Mouse (Mus musculus) heart, adult 11 months (tissue): ENCODE measurements around the gene Psapl1.

Experiments
- DNase-seq: peaks from one replicate; pipeline ENCODE4 v3.0.0; 2022

Psapl1 gene

DNA sequence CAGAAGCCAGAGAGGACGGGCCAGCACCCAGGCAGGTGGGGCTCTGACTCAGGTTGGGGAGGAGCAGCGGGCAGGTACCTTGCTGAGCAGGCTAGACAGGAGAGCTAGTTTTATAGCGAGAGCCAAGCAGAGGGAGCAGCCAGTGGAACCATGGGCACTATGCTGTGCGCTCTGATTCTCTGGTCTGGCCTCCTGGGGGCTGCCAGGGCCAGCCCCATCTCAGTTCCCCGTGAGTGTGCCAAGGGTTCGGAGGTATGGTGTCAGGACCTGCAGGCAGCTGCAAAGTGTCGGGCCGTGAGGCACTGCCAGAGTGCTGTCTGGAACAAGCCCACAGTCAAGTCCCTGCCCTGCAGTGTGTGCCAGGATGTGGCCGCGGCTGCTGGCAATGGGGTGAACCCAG, at the start of gene Psapl1:
Gene Psapl1 (plus strand): TSS at position 106 of the 400 bp plus-strand sequence.
- DNase-seq = peak; percentile 92

DNA sequence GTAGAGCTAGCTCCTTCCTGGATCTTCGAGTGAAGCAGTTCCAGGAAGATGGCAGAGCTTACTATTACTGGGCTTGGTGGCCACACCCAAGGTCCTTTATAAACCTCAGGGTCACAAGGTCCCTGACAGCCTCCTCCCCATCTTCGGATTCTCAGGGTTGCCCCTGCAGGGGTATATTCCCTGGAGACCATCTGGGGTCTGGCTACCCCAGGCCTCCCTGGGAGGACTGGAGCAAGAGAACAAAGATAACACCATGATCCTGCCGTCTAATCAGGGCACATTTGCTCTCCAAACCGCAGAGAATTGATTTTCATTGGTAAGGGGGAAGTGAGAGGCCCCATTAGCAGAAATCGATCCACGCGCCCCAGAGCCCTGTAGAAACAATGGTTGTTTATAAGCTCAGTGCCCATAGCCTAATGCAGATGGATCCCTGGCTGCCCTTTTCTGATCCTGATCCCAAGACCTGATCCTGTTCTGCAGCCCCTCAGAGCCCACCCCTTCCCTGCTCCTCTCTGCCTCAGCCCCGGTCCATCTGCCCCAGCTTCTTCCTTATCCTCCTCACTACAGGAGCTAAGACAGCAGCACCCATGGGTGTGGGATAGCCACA, 48.8 kb upstream of the Psapl1 start:
- no peak for DNase-seq

DNA sequence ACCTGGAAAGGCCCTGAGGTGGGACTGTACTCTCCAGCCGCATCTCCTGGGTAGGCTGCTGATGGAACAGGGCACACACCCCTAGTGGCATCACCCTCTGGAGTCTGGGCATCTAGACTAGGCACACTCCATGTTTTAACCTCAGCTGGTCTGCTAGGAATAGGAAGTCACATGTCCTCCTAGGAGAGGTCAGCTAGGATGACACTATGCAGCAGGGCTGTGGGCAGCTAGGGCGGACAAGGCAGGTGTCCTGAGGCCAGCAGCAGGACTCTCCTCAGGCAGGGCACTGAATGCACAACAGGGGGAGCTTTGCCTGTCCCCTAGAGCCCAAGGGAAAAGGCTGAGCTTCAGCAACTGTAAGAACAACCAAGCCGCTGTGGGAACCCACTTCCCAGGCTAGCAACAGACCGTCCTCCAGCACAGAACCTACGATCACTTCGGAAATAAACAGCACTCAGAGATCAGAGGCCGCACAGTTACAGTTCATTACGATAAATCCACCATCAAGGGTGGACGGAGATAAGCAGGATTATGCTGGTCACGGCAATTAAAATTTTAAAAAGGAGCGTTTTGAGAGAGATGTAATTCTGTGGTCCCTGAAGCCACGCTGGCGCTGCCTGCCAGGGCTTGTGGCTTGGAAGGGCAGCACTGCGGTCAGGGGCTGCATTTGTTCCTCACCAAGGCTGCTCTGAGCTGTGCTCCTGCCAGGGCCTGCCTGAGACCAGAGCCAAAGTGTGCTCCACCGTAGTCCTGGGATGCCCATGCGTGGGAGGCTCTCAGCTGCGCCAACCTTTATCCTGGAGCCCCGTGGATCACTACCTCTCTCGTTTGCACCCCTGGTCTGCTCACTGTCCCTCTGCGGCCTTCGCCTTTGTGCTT, 38.2 kb upstream of the Psapl1 start:
- DNase-seq = no peak

DNA sequence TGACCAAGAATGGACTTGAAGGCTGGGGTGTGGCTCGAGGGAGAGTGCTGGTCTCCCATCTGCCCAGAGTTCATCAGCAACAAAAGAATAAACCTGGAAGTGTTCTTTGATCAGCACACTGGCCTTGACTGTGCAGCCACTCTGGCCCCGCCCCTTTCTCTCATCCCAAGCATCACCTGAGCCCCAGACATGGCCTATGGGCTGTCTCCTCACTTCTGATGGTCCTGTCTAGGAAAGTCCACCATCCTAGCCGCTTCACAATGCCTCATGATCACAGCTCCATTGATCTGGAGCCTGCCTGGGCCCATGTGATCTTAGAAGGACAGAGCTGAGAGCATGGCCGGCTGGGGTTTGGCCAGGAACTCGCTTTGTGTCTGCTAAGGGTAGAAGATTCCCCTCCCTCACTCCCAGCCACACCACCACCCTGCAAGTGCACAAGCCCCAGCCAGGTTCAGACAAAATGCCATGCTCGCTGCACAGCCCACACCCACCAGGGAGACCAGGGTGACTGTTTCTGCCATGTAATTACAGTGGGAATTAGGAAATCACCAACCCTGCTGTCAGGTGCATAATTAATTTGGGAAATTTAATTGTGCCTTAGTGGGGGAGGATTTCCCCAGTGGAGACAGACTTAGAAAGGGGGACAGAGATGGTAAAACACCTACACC, 37.3 kb upstream of the Psapl1 start:
- DNase-seq = no peak

DNA sequence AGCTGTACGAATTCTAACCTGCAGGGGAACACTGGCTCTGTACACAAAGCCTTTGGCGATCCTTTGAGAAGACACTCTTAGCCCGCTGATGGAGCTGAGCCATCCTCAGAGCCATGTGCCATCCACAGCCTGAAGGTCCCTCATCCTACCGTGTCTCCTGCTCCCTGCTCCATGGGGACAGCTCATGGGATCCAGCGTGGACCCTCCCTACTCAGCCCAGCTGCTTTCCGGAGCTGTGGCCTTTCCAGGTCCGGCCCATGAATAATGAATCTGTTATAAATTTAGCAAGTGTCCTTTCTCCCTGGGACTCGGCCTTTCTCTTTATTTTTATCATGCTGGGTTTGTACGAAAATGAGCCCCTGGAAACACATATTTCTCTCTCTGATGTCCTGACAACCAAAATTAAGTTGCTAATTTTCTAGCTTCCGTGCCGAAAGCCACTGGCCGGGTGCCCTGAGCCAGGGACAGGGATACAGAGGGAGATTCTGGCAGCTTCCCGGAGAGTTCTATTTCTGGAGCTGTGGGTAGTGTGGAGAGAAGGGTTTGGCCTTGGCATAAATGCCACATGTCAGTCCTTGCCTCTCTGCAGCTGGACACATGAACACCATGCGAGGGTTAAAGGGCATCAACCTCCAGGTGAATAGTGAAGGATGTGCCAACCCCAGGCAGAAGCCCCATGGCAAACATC, 34.7 kb upstream of the Psapl1 start:
- peak; percentile 96 for DNase-seq

DNA sequence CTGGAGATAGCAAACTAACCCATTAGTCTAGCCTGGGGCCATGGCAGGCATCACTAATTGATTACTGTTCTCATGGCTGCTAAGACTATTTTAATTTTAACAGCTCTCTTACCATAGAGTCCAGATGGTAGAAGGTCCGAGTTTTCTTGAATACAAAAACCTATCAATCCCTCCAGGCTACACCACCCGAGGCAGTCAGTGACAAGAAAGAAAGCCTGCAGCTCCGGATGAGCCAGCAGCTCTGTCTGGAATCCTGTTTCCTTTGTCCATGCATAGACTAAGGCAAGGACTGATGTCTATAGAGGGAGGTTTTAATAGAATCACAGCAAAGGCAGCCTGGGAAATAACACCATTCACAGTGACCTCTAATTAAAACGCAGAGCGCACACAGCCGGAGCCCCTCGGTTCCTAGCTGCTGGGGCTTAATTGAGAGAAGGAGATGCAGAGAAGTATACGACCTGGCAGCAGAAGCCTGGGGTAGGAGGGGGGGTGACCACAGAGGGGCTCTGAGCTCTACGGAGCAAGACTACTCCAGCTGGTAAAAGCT, 29.2 kb upstream of the Psapl1 start:
- no peak for DNase-seq

DNA sequence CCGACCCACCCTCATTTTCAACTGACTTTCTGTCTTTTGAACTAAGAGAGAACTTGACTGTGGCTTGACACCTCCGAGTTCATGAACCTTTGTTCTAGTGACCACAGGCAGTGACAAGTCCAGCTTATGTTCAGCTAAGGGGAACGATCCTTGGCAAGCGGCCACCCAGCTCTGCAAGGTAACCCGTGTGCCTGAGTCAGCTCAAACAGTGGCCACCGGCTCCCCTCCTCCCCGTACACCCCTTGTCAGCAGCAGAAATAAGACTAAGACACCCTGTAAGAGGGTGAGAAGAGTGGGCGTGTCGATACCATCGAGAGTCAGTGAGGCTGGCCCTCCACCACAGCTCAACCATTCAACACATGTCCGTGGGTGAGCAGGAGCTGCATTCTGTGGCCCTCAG, 27.4 kb upstream of the Psapl1 start:
- no peak for DNase-seq

DNA sequence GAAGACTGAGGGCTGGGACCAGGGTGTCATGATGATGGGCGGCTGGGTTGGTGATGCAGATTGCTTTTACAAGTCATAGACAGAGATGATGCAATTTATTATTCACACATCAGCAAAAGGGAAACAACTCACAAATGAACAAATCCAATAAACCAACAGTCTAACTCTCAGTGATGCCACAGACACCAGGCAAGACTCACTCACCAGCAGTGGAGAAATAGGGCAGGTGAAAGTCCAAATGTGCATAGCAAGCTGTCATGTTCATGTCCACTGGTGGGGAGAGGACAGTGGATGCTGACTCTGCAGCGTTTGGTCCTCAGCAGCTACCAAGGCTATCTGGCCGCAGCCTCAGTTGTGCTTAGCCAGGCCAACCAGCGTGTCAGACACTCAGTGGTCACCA, 26.9 kb upstream of the Psapl1 start:
- DNase-seq = no peak

DNA sequence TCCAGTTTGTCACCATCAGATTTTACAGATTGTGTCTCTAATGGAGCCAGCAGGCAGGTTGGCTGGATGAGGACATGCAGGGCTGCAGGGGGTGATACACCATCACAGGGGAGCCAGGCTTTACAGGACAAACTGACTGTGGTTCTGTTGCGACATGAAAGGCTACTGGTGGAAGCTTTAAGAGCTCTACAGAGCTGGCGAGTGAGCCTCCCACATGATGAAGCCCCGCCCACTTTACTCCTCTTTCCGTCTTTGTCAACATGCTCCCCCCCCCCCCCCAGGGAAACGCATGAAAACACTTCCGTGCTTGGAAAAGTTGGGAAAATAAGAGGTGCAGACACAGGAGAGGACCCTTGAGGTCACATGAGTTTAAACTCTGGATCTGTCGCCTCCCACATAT, 25.6 kb upstream of the Psapl1 start:
- no peak for DNase-seq

DNA sequence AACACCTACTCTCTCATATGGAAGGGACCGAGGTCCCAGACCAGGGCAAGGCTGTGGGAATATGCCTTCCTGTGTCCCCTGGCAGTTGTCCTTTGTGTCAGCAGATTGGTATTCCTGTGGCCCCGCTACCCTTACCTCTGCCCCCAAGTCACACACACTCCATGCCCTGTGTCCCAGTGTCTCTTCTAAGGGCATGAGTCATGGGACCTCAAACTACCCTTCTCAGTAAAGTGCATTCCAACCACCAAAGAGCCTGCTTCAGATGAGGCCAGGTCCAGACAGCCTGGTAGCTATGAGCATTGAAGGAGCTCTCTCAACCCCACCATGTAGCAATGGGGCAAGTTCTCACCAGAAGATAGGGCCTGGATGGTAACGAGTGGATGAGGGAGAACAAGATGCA, 25.0 kb upstream of the Psapl1 start:
- DNase-seq = no peak

DNA sequence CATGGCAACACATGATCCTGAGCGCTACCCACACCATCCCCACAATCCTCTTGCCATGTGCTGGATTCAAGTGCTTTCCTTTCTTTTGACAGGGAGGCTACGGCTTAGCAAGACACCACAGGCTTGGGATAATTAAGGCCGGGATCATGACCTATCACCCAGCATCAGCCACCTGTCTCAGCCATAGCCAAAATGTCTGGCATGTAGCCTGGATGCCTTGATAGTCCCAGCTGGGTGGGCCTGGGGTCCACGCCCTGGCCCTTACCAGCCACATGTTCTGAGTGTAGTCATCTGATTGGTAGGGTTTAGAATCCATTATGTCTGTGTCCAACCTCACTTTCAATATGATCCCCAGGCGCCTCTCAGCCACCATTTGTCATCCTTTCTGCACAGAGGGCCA, 24.1 kb upstream of the Psapl1 start:
- DNase-seq = no peak

DNA sequence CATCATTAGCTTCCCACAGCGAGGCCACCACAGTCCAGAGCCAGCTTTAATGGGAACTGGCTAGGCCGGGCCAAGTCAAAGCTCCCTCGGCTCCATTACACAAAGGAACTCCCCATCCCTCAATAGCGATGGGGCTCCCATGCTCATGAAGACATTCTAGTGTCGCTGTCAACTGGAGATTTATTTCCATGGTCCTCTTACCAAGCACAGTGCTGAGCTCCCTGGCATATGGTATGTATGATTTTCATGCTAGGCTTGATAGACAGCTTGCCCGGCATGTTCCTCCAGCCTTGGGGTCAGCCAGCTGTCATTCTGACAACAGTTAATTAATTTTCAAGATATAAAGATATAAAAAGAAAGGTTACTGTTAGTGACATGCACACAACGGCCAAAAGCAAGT, 21.5 kb upstream of the Psapl1 start:
- DNase-seq = no peak

DNA sequence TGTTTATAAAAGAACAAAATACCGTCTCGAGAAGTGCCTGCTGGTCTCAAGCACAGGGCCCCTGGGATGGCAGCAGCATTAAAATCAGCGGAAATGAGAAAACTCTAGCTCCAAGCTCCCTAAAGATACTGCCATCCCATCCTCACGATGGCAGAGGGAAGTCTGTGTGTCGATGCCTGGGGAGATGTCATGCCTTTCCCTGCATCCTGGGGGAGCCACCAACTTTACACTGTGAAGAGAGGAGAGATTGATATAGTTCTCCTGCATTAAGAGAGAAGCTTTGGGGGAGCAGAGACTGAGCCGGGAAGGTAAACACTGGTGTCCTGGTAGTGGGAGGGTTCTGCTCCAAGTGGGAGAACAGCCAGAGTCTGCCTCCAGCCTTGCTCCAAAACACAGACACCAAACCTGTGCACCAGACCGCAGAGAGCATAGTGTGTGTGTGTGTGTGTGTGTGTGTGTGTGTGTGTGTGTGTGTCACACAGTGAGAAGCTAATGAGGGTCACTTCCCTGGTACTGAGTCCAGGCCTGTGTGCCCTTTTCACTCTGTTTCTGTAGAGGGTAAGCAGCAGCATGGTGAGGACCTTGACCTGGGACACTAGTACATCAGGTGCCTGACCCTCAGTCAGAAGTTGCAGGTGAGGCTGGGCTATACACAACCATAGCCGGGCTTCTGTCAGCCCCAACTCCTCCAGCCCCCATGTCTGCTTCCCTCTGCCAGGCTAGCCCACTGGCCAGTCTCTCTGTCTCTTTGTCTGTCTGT, 17.3 kb upstream of the Psapl1 start:
- DNase-seq = no peak

DNA sequence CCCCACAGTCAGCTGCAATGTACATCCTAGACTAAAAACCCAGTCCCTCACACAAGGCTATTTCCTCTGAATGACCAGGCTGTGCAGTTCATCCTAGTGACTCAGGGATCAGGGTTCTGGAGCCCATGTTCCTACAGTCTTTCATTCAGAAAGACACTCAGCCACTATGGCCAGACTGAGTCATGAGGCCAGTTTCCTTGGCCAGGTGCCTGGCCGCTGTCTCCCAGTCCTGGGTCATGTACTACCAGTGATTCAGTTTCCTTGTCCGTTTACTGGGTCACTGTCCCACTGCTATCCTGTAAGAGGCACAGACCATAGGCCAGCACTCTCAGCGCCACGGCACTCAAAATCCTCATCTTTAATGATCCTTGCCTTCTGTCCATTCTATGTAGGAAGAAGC, 15.5 kb upstream of the Psapl1 start:
- peak; percentile 96 for DNase-seq

DNA sequence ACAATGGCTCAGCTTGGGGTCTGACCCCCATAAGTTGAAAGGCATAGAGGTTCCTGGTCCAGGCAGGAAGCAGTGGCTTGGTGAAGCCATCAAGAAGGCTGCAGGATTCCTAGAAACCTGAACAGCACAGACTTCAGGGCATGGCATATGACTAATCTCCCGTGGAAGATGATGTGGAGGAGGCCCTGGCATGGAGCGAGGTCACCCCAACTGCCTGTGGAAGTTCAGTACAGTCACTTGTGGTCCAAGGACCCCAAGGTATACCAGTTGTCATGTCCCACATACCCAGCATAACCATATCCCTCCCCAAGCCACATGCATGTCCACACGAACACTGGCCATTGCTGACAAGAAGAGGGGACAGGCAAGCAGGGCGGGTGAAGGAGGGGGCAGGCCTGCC, 12.5 kb upstream of the Psapl1 start:
- no peak for DNase-seq

DNA sequence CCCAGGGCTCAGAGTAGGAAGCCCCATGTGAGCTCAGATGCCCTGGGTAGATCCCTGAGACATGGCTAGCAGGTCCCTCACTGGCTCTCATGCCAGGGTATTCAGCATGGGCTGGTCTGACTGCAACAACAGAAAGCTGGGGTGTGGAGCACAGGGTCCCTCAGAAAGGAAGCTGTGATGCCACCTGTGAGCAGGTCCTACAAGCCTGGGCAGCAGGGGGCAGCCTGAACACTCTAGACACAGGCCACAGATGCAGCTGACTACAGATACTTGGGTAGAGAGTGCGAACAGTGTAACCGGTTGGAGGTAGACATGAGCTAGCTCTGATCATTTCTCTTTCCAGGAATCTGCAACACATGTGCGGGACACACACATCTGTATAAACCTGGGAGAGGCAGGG, 11.9 kb upstream of the Psapl1 start:
- no peak for DNase-seq

DNA sequence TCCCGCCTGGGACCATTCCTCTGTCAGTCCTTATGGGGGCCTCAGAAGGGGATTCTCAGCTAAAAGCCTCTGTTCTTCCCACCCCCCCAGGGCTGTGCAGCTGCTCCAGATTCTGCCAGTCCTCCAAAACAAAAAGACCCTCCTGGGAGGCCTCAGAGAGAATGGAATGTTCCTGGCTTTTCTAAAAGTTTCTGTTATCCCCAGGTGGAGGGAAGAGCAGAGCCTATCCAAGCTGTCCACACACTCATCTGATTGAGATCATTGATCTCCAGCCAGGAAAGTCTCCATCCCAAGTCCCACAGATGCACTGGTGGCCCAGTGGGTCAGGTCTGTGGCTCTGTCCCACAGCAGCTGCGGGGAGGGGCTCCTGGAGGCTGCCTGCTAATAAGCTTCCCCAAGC, 11.1 kb upstream of the Psapl1 start:
- DNase-seq = no peak

DNA sequence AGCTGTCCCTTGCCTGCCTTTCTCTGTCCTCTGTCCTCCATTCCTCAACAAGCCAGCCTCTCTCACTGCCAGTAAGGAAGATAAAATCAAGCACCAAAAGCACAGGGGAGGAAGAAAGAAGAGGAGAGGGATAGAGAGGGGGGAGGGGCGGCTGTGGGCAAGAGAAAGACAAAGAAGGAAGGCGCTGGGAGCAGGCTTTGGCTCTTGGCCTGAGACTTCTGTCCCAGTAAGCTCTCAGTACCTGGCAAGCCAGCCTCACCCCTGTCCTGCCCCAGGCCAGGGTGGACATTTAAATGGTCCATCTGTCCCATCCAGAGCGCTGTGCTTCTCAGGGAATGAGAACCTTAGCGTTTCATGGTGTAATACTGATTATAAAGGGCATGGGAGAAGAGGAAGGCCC, 9.2 kb upstream of the Psapl1 start:
- DNase-seq = no peak

DNA sequence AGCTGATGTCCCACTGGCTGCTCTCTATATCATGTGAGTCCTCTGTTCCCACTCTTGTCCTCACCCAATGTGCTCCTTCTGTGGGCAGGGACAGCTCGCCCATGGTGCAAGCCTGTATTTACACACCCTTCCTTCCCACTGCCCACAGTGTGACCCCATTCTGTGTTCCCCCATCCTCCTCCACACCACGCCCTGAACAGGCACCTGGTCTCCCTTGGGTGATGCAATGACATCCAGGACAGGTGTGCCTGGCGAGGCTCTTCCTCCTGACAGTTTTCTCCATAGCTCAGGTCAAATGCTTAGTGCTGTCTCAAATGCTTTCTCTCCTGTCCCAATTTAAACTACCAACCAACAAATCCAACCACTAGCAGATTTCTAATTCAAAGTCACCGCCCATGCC, 8.4 kb upstream of the Psapl1 start:
- DNase-seq = no peak

DNA sequence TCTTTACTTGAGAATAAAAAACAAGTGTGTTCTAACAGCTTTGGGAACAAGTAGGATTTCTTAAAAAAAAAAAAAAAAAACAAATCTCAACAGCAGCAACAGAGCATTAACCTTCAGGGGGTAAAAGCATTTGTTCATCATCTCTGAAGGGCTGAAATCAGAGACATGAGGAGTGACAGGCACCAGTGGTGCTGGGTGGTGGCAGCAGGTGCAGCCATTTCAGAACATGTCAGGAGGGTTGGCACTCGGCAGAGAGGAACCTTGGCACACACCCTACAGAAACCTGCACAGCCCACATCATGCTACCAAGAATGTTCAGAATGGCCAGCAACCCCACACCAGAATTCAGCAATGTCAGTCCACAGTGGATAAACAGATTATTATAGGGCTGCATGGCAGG, 4.3 kb upstream of the Psapl1 start:
- DNase-seq = no peak

DNA sequence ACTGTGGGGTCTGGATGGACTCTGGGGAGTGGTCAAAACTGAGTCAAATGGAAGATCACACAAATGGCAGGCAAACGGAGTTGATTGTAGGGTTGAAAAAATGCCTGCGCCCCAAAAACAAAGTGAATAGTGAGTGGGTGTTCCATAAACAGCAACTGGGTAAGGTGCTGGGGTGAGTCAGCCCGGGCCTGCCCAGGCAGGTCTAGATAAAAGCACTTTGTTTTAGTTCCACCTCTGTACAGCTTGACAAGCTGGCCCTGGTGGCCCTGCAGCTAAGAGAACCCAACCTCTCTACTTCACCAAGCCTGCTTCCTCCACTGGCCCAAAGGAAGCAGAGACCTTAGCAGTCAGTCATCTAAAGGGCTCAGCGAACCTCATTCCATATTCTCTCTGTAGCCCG, 1.0 kb upstream of the Psapl1 start:
- DNase-seq = no peak

DNA sequence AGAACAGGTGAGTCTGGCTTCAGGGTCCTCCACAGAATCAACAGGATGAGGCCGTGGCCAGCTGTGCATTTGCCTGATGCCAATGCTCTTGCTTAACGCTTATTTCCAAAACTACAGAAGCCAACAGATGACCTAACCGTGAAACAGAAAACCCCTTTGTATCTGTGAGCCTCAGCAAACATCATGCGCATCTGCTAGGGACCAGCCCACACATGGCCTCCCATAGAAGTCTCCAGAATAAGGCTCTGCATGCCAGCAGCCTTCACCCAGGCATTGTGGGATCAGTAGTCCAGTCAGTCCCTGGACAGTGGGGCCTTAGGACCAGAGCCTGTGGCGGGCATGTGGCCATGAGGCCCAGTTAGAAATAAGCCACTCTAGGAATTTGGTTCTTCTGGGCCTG, 400 bp upstream of the Psapl1 start:
- DNase-seq = no peak

DNA sequence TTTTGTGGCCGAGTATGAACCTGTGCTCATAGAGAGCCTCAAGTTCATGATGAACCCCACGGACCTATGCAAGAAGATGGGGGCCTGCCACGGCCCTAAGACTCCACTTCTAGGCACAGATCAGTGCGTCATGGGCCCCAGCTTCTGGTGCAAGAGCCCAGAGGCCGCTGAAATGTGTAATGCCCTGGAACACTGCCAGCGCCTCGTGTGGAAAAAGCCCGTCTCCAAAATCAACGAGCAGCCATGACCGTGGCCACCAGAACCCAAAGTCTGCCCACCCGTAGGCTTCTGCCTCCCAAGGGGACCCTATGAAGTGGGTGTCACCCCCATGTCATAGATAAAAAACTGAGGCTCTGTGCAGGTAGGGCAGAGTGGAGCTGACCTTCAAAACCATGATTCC, 1.6 kb downstream of the Psapl1 start:
- no peak for DNase-seq
